Mouse (Mus musculus): ENCODE data around the gene Ncoa6. TPM values are rescaled to one million over a fixed set of nuclear protein-coding genes. Genes with fewer than 3 reads are reported as not detected.

Gene Ncoa6
- total and polyA plus RNA-seq, 2 experiments from 2014 or later: 25.7 to 43.4 TPM

GRCm38 (mm10) chr2:155373886-155374285 lies 99.8 kb downstream of the Ncoa6 start:
- Histone ChIP-seq H3K4me1 (ENCODE audit: insufficient read depth, low read length) (no peaks in the 10 kb centered on the region), H3K27me3 (ENCODE audit: insufficient read depth, low read length) (no peaks in the 10 kb centered on the region), H3K4me3 (ENCODE audit: low read length) (no peak overlapping the region), H3K27ac (no peak overlapping the region), H3K9me3 (ENCODE audit: low read length) (no peaks in the 10 kb centered on the region), H3K9ac (replicated peaks; ENCODE audit: low read length) (no peak overlapping the region), H3K4me2 (ENCODE audit: low read depth, low read length) (no peak overlapping the region), H3K36me3 (ENCODE audit: insufficient read depth, low read length) (no peaks in the 10 kb centered on the region)
- ATAC-seq: no peak
- 87% methylated on average over 1 of the region's 1 CpGs for WGBS
- DNase-seq (ENCODE audit: low spot score): no peak
- no peak for TF ChIP-seq CTCF (IDR thresholded peaks at IDR 0.05; ENCODE audit: low read depth)

- Histone ChIP-seq H3K27me3 (ENCODE audit: insufficient read depth, low read length) (no peaks in the 10 kb centered on the region), H3K4me1 (ENCODE audit: insufficient read depth, low read length) (no peaks in the 10 kb centered on the region), H3K4me2 (ENCODE audit: low read depth, low read length) (no peak overlapping the region), H3K9me3 (ENCODE audit: low read length) (no peaks in the 10 kb centered on the region), H3K4me3 (ENCODE audit: low read length) (no peak overlapping the region), H3K9ac (replicated peaks; ENCODE audit: low read length) (no peak overlapping the region), H3K27ac (no peak overlapping the region), H3K36me3 (ENCODE audit: insufficient read depth, low read length) (no peaks in the 10 kb centered on the region)
- DNase-seq (ENCODE audit: low spot score) (no peak), ATAC-seq (no peak)
- TF ChIP-seq CTCF (IDR thresholded peaks at IDR 0.05; ENCODE audit: low read depth): no peak
- WGBS: 81% methylated on average over 1 of the region's 1 CpGs
Observed at GRCm38 (mm10) chr2:155373302-155373701, 100.4 kb downstream of the Ncoa6 start.

- Histone ChIP-seq H3K9ac (replicated peaks; ENCODE audit: low read length) (no peak overlapping the region), H3K27me3 (ENCODE audit: insufficient read depth, low read length) (no peaks in the 10 kb centered on the region), H3K36me3 (ENCODE audit: insufficient read depth, low read length) (no peaks in the 10 kb centered on the region), H3K4me1 (ENCODE audit: insufficient read depth, low read length) (no peaks in the 10 kb centered on the region), H3K4me2 (ENCODE audit: low read depth, low read length) (no peak overlapping the region), H3K27ac (no peak overlapping the region), H3K4me3 (ENCODE audit: low read length) (no peak overlapping the region), H3K9me3 (ENCODE audit: low read length) (no peaks in the 10 kb centered on the region)
- ATAC-seq (no peak), DNase-seq (ENCODE audit: low spot score) (no peak)
- WGBS: 68% methylated on average over 4 of the region's 4 CpGs
- no peak for TF ChIP-seq CTCF (IDR thresholded peaks at IDR 0.05; ENCODE audit: low read depth)
Observed at GRCm38 (mm10) chr2:155372451-155372850, 101.2 kb downstream of the Ncoa6 start.

- Histone ChIP-seq H3K4me3 (ENCODE audit: low read length) (no peak overlapping the region), H3K4me2 (ENCODE audit: low read depth, low read length) (no peak overlapping the region), H3K27me3 (ENCODE audit: insufficient read depth, low read length) (no peaks in the 10 kb centered on the region), H3K9me3 (ENCODE audit: low read length) (no peaks in the 10 kb centered on the region), H3K36me3 (ENCODE audit: insufficient read depth, low read length) (no peaks in the 10 kb centered on the region), H3K27ac (peak overlapping the region; percentile 1; the same call in 1 of the 2 replicates), H3K9ac (replicated peaks; ENCODE audit: low read length) (no peak overlapping the region), H3K4me1 (ENCODE audit: insufficient read depth, low read length) (no peaks in the 10 kb centered on the region)
- peak; percentile 57 for DNase-seq (ENCODE audit: low spot score)
- TF ChIP-seq CTCF (IDR thresholded peaks at IDR 0.05; ENCODE audit: low read depth): no peak
- no peak for ATAC-seq
- 63% methylated on average over 7 of the region's 7 CpGs for WGBS
Observed at GRCm38 (mm10) chr2:155369333-155369883, 104.3 kb downstream of the Ncoa6 start.

- no peak overlapping the region for H3K4me3 ChIP-seq (ENCODE audit: low read length)
- H3K36me3 ChIP-seq (ENCODE audit: insufficient read depth, low read length): no peaks in the 10 kb centered on the region
- no peak overlapping the region for H3K9ac ChIP-seq (replicated peaks; ENCODE audit: low read length)
- WGBS: 80% methylated on average over 7 of the region's 7 CpGs
- H3K9me3 ChIP-seq (ENCODE audit: low read length): no peaks in the 10 kb centered on the region
- DNase-seq (ENCODE audit: low spot score): no peak
- no peak for TF ChIP-seq CTCF (IDR thresholded peaks at IDR 0.05; ENCODE audit: low read depth)
- H3K27ac ChIP-seq: no peak overlapping the region
- no peak overlapping the region for H3K4me2 ChIP-seq (ENCODE audit: low read depth, low read length)
- H3K4me1 ChIP-seq (ENCODE audit: insufficient read depth, low read length): no peaks in the 10 kb centered on the region
- no peak for ATAC-seq
- H3K27me3 ChIP-seq (ENCODE audit: insufficient read depth, low read length): no peaks in the 10 kb centered on the region
Observed at GRCm38 (mm10) chr2:155367635-155368284, 105.9 kb downstream of the Ncoa6 start.

GRCm38 (mm10) chr2:155357686-155358399 lies 115.9 kb downstream of the Ncoa6 start:
- Histone ChIP-seq H3K27ac (peak overlapping the region; percentile 17; the same call in 1 of the 2 replicates), H3K4me3 (ENCODE audit: low read length) (peak overlapping the region; percentile 54), H3K4me2 (ENCODE audit: low read depth, low read length) (peak overlapping the region; percentile 70), H3K27me3 (ENCODE audit: insufficient read depth, low read length) (no peaks in the 10 kb centered on the region), H3K36me3 (ENCODE audit: insufficient read depth, low read length) (no peaks in the 10 kb centered on the region), H3K9me3 (ENCODE audit: low read length) (no peaks in the 10 kb centered on the region), H3K4me1 (ENCODE audit: insufficient read depth, low read length) (no peaks in the 10 kb centered on the region), H3K9ac (replicated peaks; ENCODE audit: low read length) (peak overlapping the region; percentile 61)
- peak; percentile 46 for DNase-seq (ENCODE audit: low spot score)
- TF ChIP-seq CTCF (IDR thresholded peaks at IDR 0.05; ENCODE audit: low read depth): no peak
- 32% methylated on average over 14 of the region's 14 CpGs for WGBS
- peak; percentile 25; the same call in 1 of the 2 replicates for ATAC-seq

Measured in hindbrain, postnatal 0 days (tissue).